Mouse (Mus musculus) layer of hippocampus, postnatal 25 days (tissue): ENCODE measurements around the gene Erp44. TPM values are rescaled to one million over a fixed set of nuclear protein-coding genes. Genes with fewer than 3 reads are reported as not detected.

Experiments used
- DNase-seq, 2 experiments: peaks; one replicate each; pipeline ENCODE4 v3.0.0; 2022; ENCODE audit warnings: mixed read lengths in 2 of 2, low spot score in 1 of 2; ENCODE audit errors: extremely low spot score in 1 of 2
- total RNA-seq, 2 experiments: library from RNA; stranded (reverse); gene quantifications; 2 replicates each; pipeline ENCODE4 v1.2.3; 2021

Erp44 gene
- 10 to 100 TPM; 32.3 to 33.5 TPM for total RNA-seq

GRCm38 (mm10) chr4:48279498-48280134, at the start of gene Erp44, which contains the start of gene Invs:
TSS of gene Erp44 (minus strand) at chr4:48279558.
TSS of gene Invs (plus strand) at chr4:48279760.
- DNase-seq: peak; percentile 73 to 85

DNA sequence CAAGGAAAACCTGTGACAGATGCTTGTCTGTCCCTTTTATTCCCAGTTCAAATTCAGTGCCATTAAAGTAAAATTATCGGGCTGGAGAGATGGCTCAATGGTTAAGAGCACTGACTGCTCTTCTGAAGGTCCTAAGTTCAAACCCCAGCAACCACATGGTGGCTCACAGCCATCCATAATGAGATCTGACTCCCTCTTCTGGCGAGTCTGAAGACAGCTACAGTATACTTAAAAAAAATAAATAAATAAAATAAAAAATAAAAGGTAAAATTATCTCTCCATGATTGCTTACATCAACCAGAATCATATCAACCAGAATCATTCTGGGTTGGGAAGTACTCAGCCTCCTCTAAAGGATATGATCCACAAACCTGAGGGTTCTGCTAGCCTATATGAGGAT, 48.7 kb upstream of the Erp44 start:
- DNase-seq: no peak

DNA sequence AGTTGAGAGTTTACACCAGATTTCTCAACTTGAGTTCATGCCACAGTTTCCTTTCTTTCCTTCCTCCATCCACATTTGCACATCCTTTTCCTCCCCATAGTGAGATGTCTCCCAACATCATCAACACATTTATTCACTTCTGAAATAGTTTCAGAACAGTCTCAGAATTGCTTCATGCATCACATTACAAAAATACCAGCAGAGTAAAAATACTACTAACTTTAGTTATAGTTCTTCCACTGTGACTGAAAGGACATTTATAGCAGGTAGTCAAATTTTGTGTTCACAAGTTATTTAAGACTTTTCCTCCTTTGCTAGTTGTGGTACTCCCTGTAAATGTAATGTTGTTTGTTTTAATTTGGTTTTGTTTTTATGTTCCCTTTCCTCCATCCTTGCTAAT, 47.8 kb upstream of the Erp44 start:
- DNase-seq: no peak

- no peak for DNase-seq
Observed at GRCm38 (mm10) chr4:48322095-48322494, 42.7 kb upstream of the Erp44 start.

- no peak for DNase-seq
Observed at GRCm38 (mm10) chr4:48321276-48321675, 41.9 kb upstream of the Erp44 start.

- DNase-seq: no peak
Observed at GRCm38 (mm10) chr4:48316036-48316435, 36.7 kb upstream of the Erp44 start.

- no peak for DNase-seq
Observed at GRCm38 (mm10) chr4:48314814-48315213, 35.5 kb upstream of the Erp44 start.

DNA sequence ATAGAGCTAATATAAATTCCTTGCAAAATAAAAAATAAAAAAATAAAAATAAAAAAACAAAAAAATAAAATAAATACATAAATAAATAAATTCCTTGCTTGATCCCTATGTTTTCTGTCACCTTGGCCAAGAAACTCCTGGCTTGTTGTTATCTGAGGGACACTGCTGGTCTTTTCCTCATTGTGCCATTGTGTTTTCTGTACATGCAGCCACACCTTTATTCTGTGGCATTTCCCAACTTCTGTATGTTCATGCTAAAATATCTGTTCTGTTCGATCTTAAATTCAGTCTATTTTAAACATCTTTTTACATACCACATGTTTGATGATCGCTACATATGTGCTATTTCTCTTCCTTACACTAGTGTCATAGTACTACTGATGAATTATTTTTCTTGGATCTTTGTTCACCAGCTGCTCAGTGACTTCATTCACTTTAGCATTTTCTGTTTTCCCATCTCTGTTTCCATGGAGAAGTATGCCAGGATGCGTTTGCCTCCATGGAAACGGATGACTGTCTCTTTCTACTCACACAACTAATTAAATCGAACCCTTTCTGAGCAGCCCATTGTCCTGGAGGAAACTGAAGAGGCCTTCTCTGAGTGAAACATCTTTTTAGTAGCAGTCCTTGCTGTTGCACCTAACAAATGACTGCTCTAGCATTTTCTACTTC, 7.9 kb upstream of the Erp44 start:
- DNase-seq: no peak

- DNase-seq: no peak
Observed at GRCm38 (mm10) chr4:48281121-48281520, 1.8 kb upstream of the Erp44 start.

DNA sequence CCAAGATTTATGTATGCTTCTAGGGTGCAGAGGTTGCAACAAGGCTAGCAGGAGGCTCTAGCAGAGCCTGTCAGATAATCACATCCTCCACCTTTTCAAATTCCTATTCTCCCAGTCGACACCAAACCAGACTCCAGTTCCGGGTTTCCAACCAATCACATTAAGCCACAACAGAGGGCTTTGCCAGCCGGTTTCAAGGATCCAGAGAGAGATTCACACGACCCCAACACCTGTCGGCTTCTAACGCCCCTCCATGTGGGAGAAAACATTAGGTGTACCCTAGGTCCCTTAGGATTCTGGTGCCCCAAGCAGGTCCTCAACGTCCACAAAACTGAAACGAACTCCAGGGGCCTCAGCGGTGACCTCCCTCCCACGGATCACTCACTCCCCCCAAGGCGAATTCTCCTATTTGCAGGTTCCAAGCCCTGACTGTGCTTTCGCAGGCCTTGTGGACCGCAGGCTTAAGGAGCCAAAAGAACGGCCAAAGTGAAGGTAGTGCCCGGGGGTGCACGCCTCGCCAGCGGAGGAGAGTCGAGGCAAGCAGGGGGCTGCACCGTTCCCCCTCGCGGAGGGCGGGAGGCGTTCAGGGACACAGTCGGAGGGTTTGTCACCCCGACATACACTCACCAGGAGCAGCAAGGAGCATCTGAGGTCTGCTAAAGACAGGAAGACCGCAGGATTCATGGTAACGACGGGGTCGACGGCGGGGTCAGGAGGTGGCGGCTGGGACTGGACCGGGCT, 431 bp downstream of the Erp44 start:
- peak in 1 of 2 experiments; percentile 16 for DNase-seq

- no peak for DNase-seq
Observed at GRCm38 (mm10) chr4:48277011-48277410, 2.3 kb downstream of the Erp44 start.

DNA sequence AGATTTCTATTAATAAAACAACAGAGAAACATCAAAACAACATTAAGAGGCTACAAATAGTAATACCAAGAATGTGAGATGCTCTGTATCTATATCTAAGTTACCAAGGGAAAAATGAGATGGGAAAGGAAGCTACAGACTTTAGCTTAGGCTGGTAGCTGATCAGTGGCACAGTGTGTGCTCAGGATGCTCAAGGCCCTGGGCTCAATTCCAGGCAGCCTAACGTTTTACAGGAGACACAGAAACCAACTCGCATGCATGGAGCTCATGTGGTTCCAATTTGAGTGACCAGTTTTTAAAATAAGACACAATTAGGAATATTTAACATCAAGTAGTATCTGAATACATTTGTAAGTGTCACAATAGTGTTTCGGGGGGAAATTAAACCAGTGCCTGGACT, 3.6 kb downstream of the Erp44 start:
- DNase-seq: no peak

GRCm38 (mm10) chr4:48273119-48273829, 6.1 kb downstream of the Erp44 start:
- DNase-seq: no peak

DNA sequence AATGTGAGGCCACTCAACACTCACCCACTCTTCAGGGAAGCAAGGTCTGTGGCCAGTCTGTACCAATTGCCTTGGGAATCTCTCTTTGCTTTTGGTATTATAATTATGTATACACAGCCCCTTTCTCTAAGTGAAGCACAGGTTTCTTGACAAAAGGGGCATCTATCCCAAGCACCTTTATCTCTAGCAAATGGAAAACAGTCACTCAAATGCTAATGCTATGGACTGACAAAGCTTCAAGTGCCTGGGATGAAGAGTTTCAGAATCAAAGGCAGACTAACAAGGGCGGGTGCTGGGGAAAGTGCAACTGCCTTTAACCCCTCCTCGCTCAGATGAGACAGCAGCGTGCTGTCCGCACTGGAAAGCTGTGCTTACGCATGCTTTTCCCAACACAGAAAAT, 7.5 kb downstream of the Erp44 start:
- DNase-seq: no peak

GRCm38 (mm10) chr4:48270532-48270931, 8.8 kb downstream of the Erp44 start:
- DNase-seq: no peak

DNA sequence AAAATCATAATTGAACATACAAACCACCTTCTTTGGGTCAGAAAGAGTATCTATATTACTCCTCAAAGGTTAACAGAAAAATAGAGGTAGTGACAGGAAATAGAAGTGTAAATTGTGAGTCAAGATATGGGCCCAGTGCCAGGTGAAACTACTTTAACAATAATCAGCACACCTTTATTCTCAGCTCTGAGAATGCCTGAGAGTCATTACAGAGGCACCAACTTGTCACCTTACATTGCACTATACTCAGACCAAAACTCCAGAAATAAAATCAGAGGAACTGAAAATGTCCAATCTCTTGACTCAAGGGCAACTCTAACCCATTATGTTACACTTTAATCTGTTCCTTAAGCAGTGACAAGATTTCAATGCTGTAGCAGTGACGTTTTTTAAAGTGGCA, 11.2 kb downstream of the Erp44 start:
- no peak for DNase-seq

DNA sequence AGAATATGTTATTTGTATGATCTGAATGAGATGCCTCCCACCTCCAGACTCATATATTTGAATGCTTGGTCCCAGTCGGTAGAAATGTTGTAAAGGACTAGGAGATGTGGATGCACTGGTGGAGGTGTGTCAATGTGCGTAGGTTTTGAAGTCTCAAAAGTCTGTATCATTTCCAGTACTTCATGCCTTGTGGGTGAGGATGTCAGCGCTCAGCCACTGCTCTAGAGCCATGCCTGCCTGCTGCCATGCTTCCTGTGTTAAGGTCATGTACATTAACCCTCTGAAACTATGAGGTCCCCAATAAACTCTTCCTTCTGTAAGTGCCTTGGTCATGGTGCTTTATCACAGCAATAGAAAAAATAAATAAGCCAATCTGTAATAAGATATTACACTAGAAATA, 11.7 kb downstream of the Erp44 start:
- DNase-seq: no peak

DNA sequence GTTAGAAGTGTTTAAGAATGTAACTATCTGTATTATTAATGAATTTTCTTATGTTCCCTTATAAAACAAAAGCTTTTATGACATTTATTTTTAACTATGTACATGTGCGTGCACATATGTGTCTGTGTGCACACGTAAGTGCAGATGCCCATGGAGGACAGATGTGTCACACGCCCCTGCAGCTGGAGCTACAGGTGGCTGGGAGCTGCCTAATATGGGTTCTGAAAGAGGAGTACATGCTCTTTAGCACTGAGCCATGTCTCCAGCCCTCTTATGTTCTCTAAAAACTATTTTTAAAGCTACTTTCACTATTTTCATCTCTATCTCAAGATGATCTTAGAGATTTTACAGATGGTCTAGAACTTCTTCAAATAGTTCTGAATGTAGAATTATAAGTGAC, 21.3 kb downstream of the Erp44 start:
- DNase-seq: no peak

DNA sequence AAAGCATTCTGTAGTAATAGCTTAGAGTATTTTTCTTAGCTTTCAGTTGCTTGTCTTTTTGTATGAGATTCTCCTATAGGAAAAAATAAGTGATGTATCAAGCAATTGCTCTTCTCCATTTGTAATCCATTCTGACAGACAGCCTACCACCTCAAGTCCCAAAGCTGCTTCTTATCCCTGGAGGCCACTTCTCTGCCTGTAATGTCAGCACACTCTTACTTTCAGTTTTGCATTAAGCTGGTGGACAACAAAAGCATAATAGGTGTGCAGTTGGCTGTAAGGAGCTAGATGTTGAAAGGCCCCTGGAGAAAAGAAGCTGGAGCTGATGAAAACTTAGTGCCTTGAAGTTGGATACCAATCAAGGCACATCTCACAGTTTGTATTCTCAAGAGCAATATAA, 26.1 kb downstream of the Erp44 start:
- no peak for DNase-seq

- no peak for DNase-seq
Observed at GRCm38 (mm10) chr4:48244280-48244679, 35.1 kb downstream of the Erp44 start.

DNA sequence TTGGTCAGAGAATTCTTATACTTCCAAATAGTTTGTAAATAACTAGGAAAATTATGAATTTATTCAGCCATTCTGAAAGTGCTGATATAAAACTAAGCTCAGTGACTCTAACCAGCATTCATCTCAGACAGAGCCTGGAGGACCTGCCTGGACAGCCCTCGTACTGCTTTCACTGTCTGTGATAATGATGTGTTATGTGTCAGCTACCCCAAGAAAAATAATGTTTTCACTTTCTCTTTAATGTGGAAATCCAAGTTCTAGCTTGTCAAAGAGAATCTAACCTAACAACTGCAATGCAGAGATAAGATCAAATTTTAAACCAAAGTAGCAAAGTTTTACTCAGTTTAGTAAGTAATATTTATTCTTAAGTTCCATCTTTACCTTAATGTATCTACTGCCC, 35.6 kb downstream of the Erp44 start:
- DNase-seq: no peak
